Mouse (Mus musculus) hindbrain, embryonic 16.5 days (tissue): ENCODE measurements around the gene Fam162a. TPM values are rescaled to one million over a fixed set of nuclear protein-coding genes. Genes with fewer than 3 reads are reported as not detected.
"Not testable (repeated sequence)": the region's sequence is repeated elsewhere in the genome, so short reads cannot be mapped to it uniquely, and the experiment has no call there.

ENCODE experiments used
- ATAC-seq: fragments of 200-750 bp; cut with Nextera tagmentation; 2 replicates; pipeline ENCODE4 v1.8.0; 2017; ENCODE audit warnings: moderate TSS enrichment, moderate library complexity
- H3K27ac ChIP-seq: fragments of 300-500 bp; sonication (generic); 2 replicates; pipeline ENCODE4 v1.5.1; 2014; ENCODE audit warnings: low read depth, mild to moderate bottlenecking, control low read depth, low read length, moderate library complexity
- H3K27me3 ChIP-seq: fragments of 300-500 bp; sonication (generic); replicated peaks from 2 replicates; pipeline ENCODE4 v1.6.1; 2014; ENCODE audit warnings: low read length; ENCODE audit not compliant: control insufficient read depth, insufficient read depth
- H3K36me3 ChIP-seq: fragments of 300-500 bp; sonication (generic); 2 replicates; pipeline ENCODE4 v1.6.1; 2014; ENCODE audit warnings: mild to moderate bottlenecking, low read length, moderate library complexity, mixed read lengths; ENCODE audit not compliant: control insufficient read depth, insufficient read depth
- H3K4me1 ChIP-seq: fragments of 300-500 bp; sonication (generic); 2 replicates; pipeline ENCODE4 v1.6.1; 2014; ENCODE audit warnings: low read depth, low read length; ENCODE audit not compliant: control insufficient read depth, insufficient read depth
- H3K4me2 ChIP-seq: fragments of 300-500 bp; sonication (generic); 2 replicates; pipeline ENCODE4 v1.6.1; 2014; ENCODE audit warnings: mild to moderate bottlenecking, low read length, control low read depth, moderate library complexity
- H3K4me3 ChIP-seq: fragments of 300-500 bp; sonication (generic); 2 replicates; pipeline ENCODE4 v1.5.1; 2014; ENCODE audit warnings: mild to moderate bottlenecking, low read length, control low read depth, moderate library complexity
- H3K9ac ChIP-seq: fragments of 300-500 bp; sonication (generic); 2 replicates; pipeline ENCODE4 v1.6.1; 2014; ENCODE audit warnings: low read depth, mild to moderate bottlenecking, control low read depth, low read length, moderate library complexity
- H3K9me3 ChIP-seq: fragments of 300-500 bp; sonication (generic); 2 replicates; pipeline ENCODE4 v1.6.1; 2014; ENCODE audit warnings: mild to moderate bottlenecking, low read length, moderate library complexity; ENCODE audit not compliant: control insufficient read depth
- WGBS: fragments of 180-500 bp; shearing (Covaris S2); extraction: QIAGEN DNeasy Blood & Tissue Kit; methylation state at CpG from one replicate; pipeline ENCODE4 v1.1.7; 2014; 5-methylcytosine and 5-hydroxymethylcytosine counted together
- polyA plus RNA-seq: library from polyadenylated mRNA; unstranded; fragments of >200 nt; fragmentation: Nextera tagmentation; extraction: Ambion mirVana; gene quantifications from 2 replicates; pipeline ENCODE4 v1.2.1, GENCODE M21; 2015

Gene Fam162a
- polyA plus RNA-seq, 1 experiment from 2014 or later, result 144 TPM

DNA sequence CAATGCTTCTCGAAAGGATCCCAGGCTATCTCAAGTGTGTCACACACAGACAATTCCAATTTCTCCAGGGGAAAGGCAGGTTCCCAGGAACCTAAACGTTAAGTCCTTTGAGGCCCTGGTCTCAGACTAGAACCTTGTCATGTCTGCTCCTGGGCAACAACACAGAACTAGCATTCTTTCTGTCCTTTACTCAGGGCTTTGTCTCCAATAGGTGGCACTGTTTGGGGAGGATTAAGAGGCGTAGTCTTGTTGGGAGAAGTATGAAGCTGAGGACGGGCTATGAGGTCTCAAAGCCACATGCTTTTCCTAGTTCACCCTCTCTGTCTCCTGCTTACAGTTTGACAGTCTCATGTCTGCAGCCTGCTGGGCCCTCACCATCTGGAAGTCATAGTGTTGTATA lies 23.9 kb downstream of the Fam162a start:
- Histone ChIP-seq H3K4me1 (peaks cover 1% of the 10 kb centered on the region), H3K36me3 (peaks cover 23% of the 10 kb centered on the region), H3K4me3 (no peak overlapping the region), H3K9ac (no peak overlapping the region), H3K4me2 (no peak overlapping the region), H3K27ac (no peak overlapping the region), H3K27me3 (no peaks in the 10 kb centered on the region), H3K9me3 (no peaks in the 10 kb centered on the region)
- ATAC-seq, result no peak
- 98% methylated on average over 4 of the region's 4 CpGs for WGBS

DNA sequence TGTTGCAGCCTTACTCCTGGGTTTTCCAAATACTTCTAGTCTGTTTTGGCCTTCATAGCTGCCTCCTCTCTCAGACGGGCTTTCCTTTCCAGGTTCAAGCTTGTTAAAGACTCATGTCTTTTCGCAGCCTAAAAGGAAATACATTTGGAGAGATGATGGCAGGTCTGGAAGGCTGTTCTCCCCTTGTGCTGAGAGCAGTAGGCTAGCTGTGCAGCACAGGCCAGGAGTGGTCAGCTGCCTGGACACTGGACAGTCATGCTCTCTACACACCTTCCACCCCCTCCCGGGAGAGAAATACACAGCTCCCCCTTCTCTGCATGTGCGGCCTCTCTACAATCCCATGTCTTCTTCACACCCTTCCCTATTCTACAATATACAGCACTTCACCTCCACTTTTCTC lies 27.4 kb downstream of the Fam162a start:
- Histone ChIP-seq H3K36me3 (peaks cover 18% of the 10 kb centered on the region), H3K4me3 (no peak overlapping the region), H3K9me3 (no peaks in the 10 kb centered on the region), H3K4me2 (no peak overlapping the region), H3K9ac (no peak overlapping the region), H3K27ac (no peak overlapping the region), H3K27me3 (no peaks in the 10 kb centered on the region), H3K4me1 (peaks cover 10% of the 10 kb centered on the region)
- 89% methylated on average over 4 of the region's 4 CpGs for WGBS
- ATAC-seq, result no peak

DNA sequence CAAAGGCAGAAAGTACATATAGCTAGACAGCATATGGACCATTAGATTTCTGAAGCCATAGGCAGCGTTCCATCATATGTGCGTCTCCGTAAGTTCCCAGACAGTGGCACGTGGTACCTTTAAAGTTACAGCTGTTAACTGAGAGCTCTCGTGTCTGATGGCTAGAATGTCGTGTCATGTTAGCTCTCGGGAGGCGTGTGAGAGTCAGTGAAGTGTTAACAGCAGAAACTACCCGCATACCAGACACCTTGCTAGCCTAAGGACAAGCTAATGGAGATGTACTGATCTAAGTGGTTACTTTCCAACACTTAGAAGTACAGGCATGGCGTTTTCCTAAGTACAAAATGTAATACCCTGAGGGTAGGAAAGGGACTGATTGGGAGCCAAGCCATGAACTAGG lies 28.3 kb downstream of the Fam162a start:
- Histone ChIP-seq H3K27ac (no peak overlapping the region), H3K9ac (no peak overlapping the region), H3K4me2 (no peak overlapping the region), H3K36me3 (peaks cover 12% of the 10 kb centered on the region; the same call in 1 of the 2 replicates), H3K27me3 (no peaks in the 10 kb centered on the region), H3K4me1 (peaks cover 10% of the 10 kb centered on the region), H3K9me3 (no peaks in the 10 kb centered on the region), H3K4me3 (no peak overlapping the region)
- no peak for ATAC-seq
- 85% methylated on average over 10 of the region's 10 CpGs for WGBS

DNA sequence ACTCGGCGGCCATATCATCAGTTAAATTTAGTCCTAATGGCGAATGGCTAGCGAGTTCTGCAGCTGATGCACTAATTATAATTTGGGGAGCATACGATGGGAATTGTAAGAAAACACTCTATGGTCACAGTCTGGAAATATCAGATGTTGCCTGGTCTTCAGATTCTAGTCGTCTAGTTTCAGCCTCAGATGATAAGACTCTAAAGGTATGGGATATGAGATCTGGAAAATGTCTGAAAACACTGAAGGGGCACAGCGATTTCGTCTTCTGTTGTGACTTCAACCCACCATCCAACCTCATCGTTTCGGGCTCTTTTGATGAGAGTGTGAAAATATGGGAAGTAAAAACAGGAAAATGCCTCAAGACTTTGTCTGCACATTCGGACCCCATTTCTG lies 29.8 kb downstream of the Fam162a start:
- H3K36me3 ChIP-seq, result peaks cover 9% of the 10 kb centered on the region; the same call in 1 of the 2 replicates
- peaks cover 10% of the 10 kb centered on the region for H3K4me1 ChIP-seq
- peak overlapping the region; percentile 57 for H3K4me3 ChIP-seq
- 32% methylated on average over 11 of the region's 11 CpGs for WGBS
- peak overlapping the region; percentile 76 for H3K9ac ChIP-seq
- ATAC-seq, result no peak
- H3K9me3 ChIP-seq, result no peaks in the 10 kb centered on the region
- peak overlapping the region; percentile 82 for H3K4me2 ChIP-seq
- peak overlapping the region; percentile 81 for H3K27ac ChIP-seq
- no peaks in the 10 kb centered on the region for H3K27me3 ChIP-seq

DNA sequence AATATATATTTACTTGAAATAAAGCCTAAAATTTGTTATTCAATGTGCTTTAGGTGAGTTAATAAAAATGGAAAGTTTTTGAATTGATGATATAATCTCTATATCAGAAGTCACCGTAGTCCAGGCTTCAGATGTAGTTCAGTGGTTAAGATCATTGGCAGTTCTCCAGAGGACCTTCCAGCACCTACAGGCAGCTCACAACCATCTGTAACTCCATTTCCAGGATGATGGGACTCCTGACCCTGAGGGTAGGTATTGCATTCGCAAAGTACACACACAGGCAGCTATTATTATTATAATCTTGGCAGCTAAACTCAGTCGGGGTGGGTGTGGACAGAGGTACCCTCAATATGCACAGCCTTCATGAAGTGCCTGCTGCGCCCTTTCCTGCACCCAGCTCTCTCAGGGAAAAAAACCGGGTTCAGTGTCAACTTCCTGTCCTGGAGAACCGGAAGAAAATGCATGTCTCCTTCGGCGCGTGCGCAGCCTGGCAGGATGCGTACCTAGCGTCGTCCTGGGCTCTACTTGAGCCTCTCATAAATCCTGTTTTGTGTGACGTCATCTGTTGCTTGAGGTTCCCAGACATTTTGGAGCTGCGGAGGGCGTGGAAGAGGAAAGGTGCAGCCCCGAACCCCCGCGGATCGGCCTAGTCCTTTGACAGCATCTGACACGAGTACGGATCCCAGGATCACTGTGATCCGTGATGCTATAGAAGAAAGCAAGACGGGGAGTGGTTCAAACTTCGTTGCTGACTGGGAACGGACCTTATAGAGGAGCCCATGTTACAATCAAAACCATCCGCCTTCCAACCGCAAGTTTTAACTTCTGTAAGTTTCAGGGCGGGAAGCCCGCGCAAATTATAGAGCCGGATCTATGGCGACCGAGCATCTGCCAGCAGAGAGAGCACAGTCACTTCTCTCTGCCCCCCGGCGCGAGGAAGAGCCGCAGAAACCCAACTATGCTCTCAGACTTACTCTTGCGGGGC lies 30.5 kb downstream of the Fam162a start, which contains the start of gene Wdr5b:
TSS of gene Wdr5b (plus strand) at position 551 of the 985 bp plus-strand sequence.
- peak within 1 kb of the TSS; percentile 82 for H3K4me2 ChIP-seq
- peak; percentile 99 for ATAC-seq
- 2% methylated on average over 39 of the region's 39 CpGs for WGBS
- peaks cover 10% of the 10 kb centered on the region for H3K4me1 ChIP-seq
- H3K9me3 ChIP-seq, result no peaks in the 10 kb centered on the region
- H3K27ac ChIP-seq, result peak within 1 kb of the TSS; percentile 81
- peak within 1 kb of the TSS; percentile 57 for H3K4me3 ChIP-seq
- peaks cover 6% of the 10 kb centered on the region; the same call in 1 of the 2 replicates for H3K36me3 ChIP-seq
- no peaks in the 10 kb centered on the region for H3K27me3 ChIP-seq
- peak within 1 kb of the TSS; percentile 76 for H3K9ac ChIP-seq

DNA sequence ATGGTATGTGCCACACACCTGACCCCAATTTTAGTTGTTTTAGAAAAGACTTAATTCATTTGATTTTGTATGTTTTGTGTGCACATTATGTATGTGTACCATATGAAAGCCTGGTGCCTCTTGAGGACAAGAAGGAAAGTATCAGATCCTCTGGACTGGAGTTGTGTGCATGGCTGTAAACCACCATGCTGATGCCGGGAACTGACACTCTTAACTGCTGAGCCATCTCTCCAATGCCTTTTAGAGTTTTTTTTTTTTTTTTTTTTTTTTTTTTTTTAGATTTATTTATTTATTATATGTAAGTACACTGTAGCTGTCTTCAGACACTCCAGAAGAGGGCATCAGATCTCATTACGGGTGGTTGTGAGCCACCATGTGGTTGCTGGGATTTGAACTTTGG lies 43.3 kb downstream of the Fam162a start:
- H3K4me2 ChIP-seq, H3K4me1 ChIP-seq, H3K9me3 ChIP-seq, ATAC-seq, H3K27ac ChIP-seq, H3K27me3 ChIP-seq, H3K9ac ChIP-seq, H3K4me3 ChIP-seq: not testable (repeated sequence)
- WGBS, result 92% methylated on average over 1 of the region's 2 CpGs
- H3K36me3 ChIP-seq, result peaks cover 11% of the 10 kb centered on the region

DNA sequence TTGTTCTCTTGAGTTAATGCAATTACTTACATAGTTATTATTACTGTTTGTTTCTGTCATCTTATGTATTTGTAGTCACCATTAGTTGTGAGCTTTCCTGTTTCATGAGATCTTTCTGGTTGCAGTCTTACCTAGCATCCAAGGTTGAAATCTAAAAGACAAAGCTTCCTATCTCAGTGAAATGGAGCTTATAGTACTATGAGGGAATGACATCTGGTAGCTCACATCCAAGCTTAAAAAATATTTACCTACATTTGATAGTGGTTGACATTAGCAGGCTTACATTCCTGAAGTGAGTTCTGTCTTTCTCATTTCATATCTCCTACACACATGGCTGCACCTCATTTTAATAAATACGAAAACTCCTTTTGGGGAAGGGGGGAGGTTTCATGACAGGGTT lies 55.1 kb downstream of the Fam162a start:
- no peak overlapping the region for H3K9ac ChIP-seq
- ATAC-seq, result no peak
- H3K27me3 ChIP-seq, result no peaks in the 10 kb centered on the region
- H3K4me1 ChIP-seq, result no peaks in the 10 kb centered on the region
- H3K36me3 ChIP-seq, result peaks cover 14% of the 10 kb centered on the region
- H3K9me3 ChIP-seq, result no peaks in the 10 kb centered on the region
- WGBS, result 92% methylated on average over 1 of the region's 1 CpGs
- H3K27ac ChIP-seq, result no peak overlapping the region
- H3K4me3 ChIP-seq, result no peak overlapping the region
- no peak overlapping the region for H3K4me2 ChIP-seq

DNA sequence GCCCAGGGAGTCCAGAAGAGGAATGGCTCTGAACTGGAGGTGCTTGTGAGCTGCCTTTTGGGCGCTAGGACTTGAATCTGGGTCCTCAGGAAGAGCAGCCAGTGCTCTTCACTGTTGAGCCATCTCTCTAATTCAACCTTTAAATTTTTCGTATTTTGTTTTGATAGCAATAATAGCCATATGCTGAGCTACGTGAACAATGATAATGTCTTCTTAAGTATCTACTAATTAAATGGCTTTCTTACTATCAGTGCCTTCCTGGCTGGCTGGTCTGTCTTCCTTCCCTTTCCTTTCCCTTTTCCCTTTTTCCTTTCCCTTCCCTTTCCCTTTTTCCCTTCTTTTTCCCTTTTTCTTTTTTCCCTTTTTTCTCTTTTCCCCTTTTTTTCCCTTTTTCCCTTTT lies 63.0 kb downstream of the Fam162a start:
- H3K36me3 ChIP-seq, result 0 out of 2 replicates have a peak, but pooled peaks cover 2% of the 10 kb centered on the region
- no peak overlapping the region for H3K9ac ChIP-seq
- no peak for ATAC-seq
- H3K4me3 ChIP-seq, result no peak overlapping the region
- no peak overlapping the region for H3K27ac ChIP-seq
- 92% methylated on average over 3 of the region's 3 CpGs for WGBS
- no peaks in the 10 kb centered on the region for H3K27me3 ChIP-seq
- H3K4me2 ChIP-seq, result no peak overlapping the region
- H3K4me1 ChIP-seq, result no peaks in the 10 kb centered on the region
- H3K9me3 ChIP-seq, result no peaks in the 10 kb centered on the region

DNA sequence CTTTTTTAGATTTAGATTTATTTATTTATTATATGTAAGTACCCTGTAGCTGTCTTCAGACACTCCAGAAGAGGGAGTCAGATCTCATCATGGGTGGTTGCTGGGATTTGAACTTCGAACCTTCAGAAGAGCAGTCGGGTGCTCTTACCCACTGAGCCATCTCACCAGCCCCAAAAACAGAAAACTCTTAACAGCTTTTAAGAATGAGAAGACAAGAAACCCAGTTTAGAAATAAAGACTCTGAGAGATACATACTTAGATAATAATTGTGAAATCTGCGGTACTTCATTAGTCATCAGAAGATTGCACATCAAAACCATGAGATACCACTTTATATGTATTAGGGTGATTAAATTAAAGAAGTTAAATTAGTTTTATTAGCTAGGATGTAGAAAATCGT lies 72.5 kb downstream of the Fam162a start:
- H3K36me3 ChIP-seq, H3K27me3 ChIP-seq, H3K9me3 ChIP-seq, H3K9ac ChIP-seq, H3K4me3 ChIP-seq, H3K4me2 ChIP-seq, H3K27ac ChIP-seq, H3K4me1 ChIP-seq, ATAC-seq: not testable (repeated sequence)
- WGBS, result 96% methylated on average over 4 of the region's 4 CpGs
